Mouse (Mus musculus) left cerebral cortex, postnatal 10 days (tissue): ENCODE results near the gene Eno1. TPM values are rescaled to one million over a fixed set of nuclear protein-coding genes. Genes with fewer than 3 reads are reported as not detected.

ENCODE experiments used
- DNase-seq, 2 experiments: peaks; one replicate each; pipeline ENCODE4 v3.0.0; 2021 to 2022; ENCODE audit warnings: low spot score in 2 of 2, mixed read lengths in 1 of 2; ENCODE audit errors: extremely low spot score in 1 of 2
- intact Hi-C: fragments of 180-260 bp; cut with DNase I; formaldehyde crosslinking; loops from one replicate; pipeline ENCODE4 v1.15.1; 2025
- total RNA-seq, 2 experiments: library from RNA; stranded (reverse); gene quantifications; 2 replicates each; pipeline ENCODE4 v1.2.3; 2021

Gene Eno1
- total RNA-seq, 2 experiments from 2014 or later = 308 to 325 TPM

GRCm38 (mm10) chr4:150295966-150296365 lies 59.4 kb downstream of the Eno1 start:
- DNase-seq = no peak
- intact Hi-C loops = no loop called here

Other genes starting within 250 kb of the Eno1 start
- gene H6pd, start 227.7 kb upstream of the Eno1 start, total RNA-seq = 10 to 100 TPM; 13.7 to 17.0 TPM
- gene Gpr157, start 149.4 kb upstream of the Eno1 start, total RNA-seq = 1 to 10 TPM in 1 of 2 experiments, under 1 TPM in 1; 0.94 to 1.1 TPM
- gene Slc2a5, start 117.4 kb upstream of the Eno1 start, total RNA-seq = 1 to 10 TPM; 4.4 to 6.2 TPM
- not detected for gene Slc2a7, start 87.7 kb upstream of the Eno1 start, total RNA-seq
- not detected for gene Car6, start 35.4 kb upstream of the Eno1 start, total RNA-seq
- 10 to 100 TPM; 85.3 to 88.9 TPM for gene Rere, start 44.9 kb downstream of the Eno1 start, total RNA-seq